In genomic region chr6:51287383-51287782, GRCm38 (mm10) we compare ENCODE assay signal across 19 mouse cellular contexts.
"Had no signal": no experiment of that assay in that cellular context is flagged by ENCODE, and none has a peak within 500 bp of the region (broad histone marks: within the 10 kb centered on the region; RNA-seq: fewer than 3 reads in every experiment).

No protein-coding gene starts in this region.

- H3K9me3 ChIP-seq: kidney, embryonic 15.5 days; lung, embryonic 15.5 days; megakaryocyte, embryonic 14.5 days; midbrain, embryonic 10.5 days; midbrain, embryonic 13.5 days had no signal

- H3K4me1 ChIP-seq: megakaryocyte, embryonic 14.5 days; midbrain, embryonic 10.5 days; midbrain, embryonic 13.5 days had no signal

- H3K27ac ChIP-seq: kidney, embryonic 15.5 days; left cerebral cortex, adult 2 months; liver, embryonic 14.5 days; lung, embryonic 15.5 days; midbrain, embryonic 10.5 days; midbrain, embryonic 13.5 days had no signal

- DNase-seq: kidney, adult 8-10 months; kidney, postnatal 10 days; kidney, postnatal 36 days; layer of hippocampus, postnatal 36 days; liver, postnatal 0 days; lung, postnatal 10 days; lung, postnatal 36 days; right cerebral cortex, postnatal 14 days; thymus, adult 18-20 months; thymus, postnatal 36 days had no signal

- H3K9ac ChIP-seq: kidney, embryonic 15.5 days; liver, embryonic 14.5 days; liver, postnatal 0 days; lung, embryonic 15.5 days; midbrain, embryonic 13.5 days had no signal

- H3K27me3 ChIP-seq: kidney, embryonic 15.5 days; lung, embryonic 15.5 days; midbrain, embryonic 13.5 days had no signal

- ATAC-seq: liver, postnatal 0 days; midbrain, embryonic 13.5 days; midbrain, embryonic 16.5 days had no signal

- H3K4me2 ChIP-seq: kidney, embryonic 15.5 days; lung, embryonic 15.5 days; midbrain, embryonic 13.5 days had no signal

- H3K4me3 ChIP-seq: kidney, embryonic 15.5 days; left cerebral cortex, adult 2 months; lung, embryonic 15.5 days; megakaryocyte, embryonic 14.5 days; midbrain, embryonic 10.5 days; midbrain, embryonic 13.5 days; myocyte had no signal

- H3K36me3 ChIP-seq: kidney, embryonic 15.5 days; lung, embryonic 15.5 days; midbrain, embryonic 10.5 days; midbrain, embryonic 13.5 days had no signal
